Mouse (Mus musculus): ENCODE measurements around the gene Iqschfp.

- TF ChIP-seq EP300 (IDR thresholded peaks at IDR 0.05): no peak
- no peak for TF ChIP-seq CTCF (IDR thresholded peaks at IDR 0.05)
Measured at GRCm38 (mm10) chr3:68657589-68658245, 765.7 kb downstream of the Iqschfp start.

All from lung, postnatal 0 days (tissue).